Mouse (Mus musculus): ENCODE measurements around the gene Smug1. TPM values are rescaled to one million over a fixed set of nuclear protein-coding genes. Genes with fewer than 3 reads are reported as not detected.

The Smug1 gene
- total RNA-seq, 2 experiments from 2014 or later: 17.7 to 19.0 TPM

DNA sequence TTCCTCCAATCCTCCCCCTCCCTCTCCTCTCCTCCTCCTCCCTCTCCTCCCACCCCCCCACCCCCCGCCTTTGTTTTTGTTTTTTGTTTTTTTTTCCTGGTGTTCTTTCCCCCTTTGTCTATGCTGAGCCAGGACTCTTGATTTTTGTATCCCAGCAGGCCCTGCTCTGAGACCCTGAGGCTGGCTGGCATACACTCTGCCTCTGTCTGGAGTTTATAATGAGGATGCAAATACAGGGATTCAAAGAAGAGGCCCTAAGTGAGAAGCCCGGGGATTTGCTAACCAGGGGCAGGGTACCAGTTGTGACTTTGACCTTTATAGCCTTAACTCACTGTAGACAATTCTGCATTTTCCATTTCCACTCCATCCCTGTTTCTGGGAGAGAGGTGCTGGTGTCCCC, 60.7 kb downstream of the Smug1 start:
- DNase-seq (ENCODE audit: low spot score in 2 of 2): no peak

Other genes with a start within 250 kb of the Smug1 start
- gene Hoxc13, start 246.0 kb downstream of the Smug1 start, total RNA-seq (2021): not detected
- not detected for gene Hoxc12, start 230.3 kb downstream of the Smug1 start, total RNA-seq (2021)
- gene Hoxc11, start 212.7 kb downstream of the Smug1 start, total RNA-seq (2021): under 1 TPM in 1 of 2 experiments, not detected in 1; 0.20 TPM
- 1 to 10 TPM; 1.2 to 5.6 TPM for gene Hoxc10, start 200.3 kb downstream of the Smug1 start, total RNA-seq (2021)
- 1 to 10 TPM; 7.9 to 8.0 TPM for gene Hoxc5, start 199.6 kb downstream of the Smug1 start, total RNA-seq (2021)
- gene Hoxc9, start 190.7 kb downstream of the Smug1 start, total RNA-seq (2021): 1 to 10 TPM; 3.0 to 4.8 TPM
- gene Hoxc8, start 176.5 kb downstream of the Smug1 start, total RNA-seq (2021): 10 to 100 TPM; 22.2 to 22.7 TPM
- gene Hoxc6, start 168.8 kb downstream of the Smug1 start, total RNA-seq (2021): 10 to 100 TPM; 40.3 to 41.5 TPM
- gene Hoxc4, start 148.2 kb downstream of the Smug1 start, total RNA-seq (2021): 10 to 100 TPM; 11.3 to 13.4 TPM
- 100 to 1,000 TPM; 111 to 127 TPM for gene Cbx5, start 72.7 kb upstream of the Smug1 start, total RNA-seq (2021)
- gene Hnrnpa1, start 73.3 kb upstream of the Smug1 start, total RNA-seq (2021): 100 to 1,000 TPM; 404 to 457 TPM
- 1 to 10 TPM; 5.8 to 8.9 TPM for gene Nfe2, start 91.3 kb upstream of the Smug1 start, total RNA-seq (2021)
- 100 to 1,000 TPM; 132 to 140 TPM for gene Copz1, start 105.6 kb upstream of the Smug1 start, total RNA-seq (2021)
- not detected for gene Gpr84, start 143.5 kb upstream of the Smug1 start, total RNA-seq (2021)
- 10 to 100 TPM; 22.5 to 29.7 TPM for gene Zfp385a, start 173.0 kb upstream of the Smug1 start, total RNA-seq (2021)
- gene Itga5, start 199.7 kb upstream of the Smug1 start, total RNA-seq (2021): 10 to 100 TPM; 47.2 to 52.5 TPM

Data from adrenal gland, postnatal 4 days (tissue).